Mouse (Mus musculus) small intestine, adult 2 months (tissue): ENCODE results near the gene a. TPM values are rescaled to one million over a fixed set of nuclear protein-coding genes. Genes with fewer than 3 reads are reported as not detected.

Experiments
- H3K27ac ChIP-seq: fragments of 200-500 bp; 2 replicates; pipeline ENCODE4 v1.5.1; 2012; ENCODE audit warnings: low read depth, low read length, control low read depth, inconsistent platforms; ENCODE audit not compliant: insufficient read depth
- H3K27me3 ChIP-seq: fragments of 200-500 bp; 2 replicates; pipeline ENCODE4 v1.6.1; 2012; ENCODE audit warnings: mild to moderate bottlenecking, moderate library complexity, low read length, inconsistent platforms; ENCODE audit not compliant: control insufficient read depth, insufficient read depth
- H3K36me3 ChIP-seq: fragments of 200-500 bp; 2 replicates; pipeline ENCODE4 v1.6.1; 2012; ENCODE audit warnings: mild to moderate bottlenecking, low read length, control low read depth, inconsistent platforms; ENCODE audit not compliant: control insufficient read depth, insufficient read depth
- H3K4me1 ChIP-seq: fragments of 200-500 bp; 2 replicates; pipeline ENCODE4 v1.6.1; 2012; ENCODE audit warnings: low read length, inconsistent platforms, mixed read lengths; ENCODE audit not compliant: control insufficient read depth, insufficient read depth, insufficient read length
- H3K4me3 ChIP-seq: fragments of 200-500 bp; 2 replicates; pipeline ENCODE4 v1.5.1; 2012; ENCODE audit warnings: low read depth, mild to moderate bottlenecking, control low read depth, inconsistent platforms, low read length, moderate library complexity
- CTCF ChIP-seq: fragments of 200-500 bp; IDR thresholded peaks from 2 replicates; pipeline ENCODE4 v1.5.1; 2012; ENCODE audit warnings: low read depth, mild to moderate bottlenecking, control low read depth, inconsistent platforms, low read length, moderate library complexity, mixed read lengths; ENCODE audit not compliant: insufficient replicate concordance, insufficient read length; ENCODE audit errors: extremely low read depth
- POLR2A ChIP-seq: fragments of 200-500 bp; IDR thresholded peaks from 2 replicates; pipeline ENCODE4 v1.6.1; 2012; ENCODE audit warnings: low read depth, mild to moderate bottlenecking, control low read depth, inconsistent platforms, low read length, moderate library complexity
- WGBS: fragments of 180-500 bp; shearing (Covaris S2); methylation state at CpG from one replicate; pipeline ENCODE4 v1.1.7; 2018; 5-methylcytosine and 5-hydroxymethylcytosine counted together
- polyA plus RNA-seq: library from polyadenylated mRNA; depleted of rRNA; stranded (reverse); fragments of >200 nt; gene quantifications from 2 replicates; pipeline ENCODE4 v1.2.3, GENCODE M21; 2012; rRNA removed

Gene a
- polyA plus RNA-seq, 1 experiment: 1.2 TPM

DNA sequence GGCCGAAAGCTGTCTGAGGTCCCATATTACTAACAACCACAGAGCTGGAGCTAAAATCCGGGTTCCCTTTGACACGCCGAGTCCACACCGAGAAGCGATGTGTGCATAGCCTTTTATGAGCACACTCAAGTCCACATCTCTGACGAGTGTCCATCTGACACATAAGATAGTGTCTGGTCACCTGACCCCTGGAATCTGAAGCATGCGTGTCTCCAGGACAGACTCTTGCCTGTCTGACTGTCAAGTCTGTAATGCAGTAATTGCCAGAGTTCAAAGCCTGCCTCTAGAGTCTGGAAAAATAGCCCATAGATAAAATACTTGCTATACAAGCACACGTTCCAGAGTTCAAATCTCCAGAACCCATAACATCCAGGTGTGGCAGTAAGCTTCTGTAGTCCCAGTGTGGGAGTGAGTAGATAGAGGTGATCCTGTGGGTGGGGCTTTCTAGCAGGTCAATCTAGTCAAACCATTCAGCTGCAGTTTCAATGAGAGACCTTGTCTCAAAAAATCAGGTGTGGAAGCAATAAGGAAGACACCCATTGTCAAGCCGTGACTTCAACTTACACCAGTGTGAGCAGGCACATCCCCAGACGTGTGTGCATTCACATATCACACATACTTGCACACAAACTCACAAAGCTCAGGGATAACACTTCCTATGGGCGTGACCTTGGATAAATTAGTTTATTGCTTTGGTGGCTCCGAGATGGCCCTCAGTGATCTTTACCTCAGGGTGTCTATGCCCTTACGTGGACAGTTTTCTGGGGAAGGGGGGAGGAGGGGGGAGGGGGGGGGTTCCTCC lies 309.0 kb downstream of the a start:
- TF ChIP-seq POLR2A (no peak), CTCF (no peak)
- peaks cover 14% of the 10 kb centered on the region; the same call in 1 of the 2 replicates for H3K4me1 ChIP-seq
- H3K27ac ChIP-seq: peak overlapping the region; percentile 99
- H3K27me3 ChIP-seq: no peaks in the 10 kb centered on the region
- H3K36me3 ChIP-seq: no peaks in the 10 kb centered on the region
- 37% methylated on average over 14 of the region's 14 CpGs for WGBS
- no peak overlapping the region for H3K4me3 ChIP-seq

Other genes with a start within 250 kb of the a start
- gene 1700003F12Rik, start 244.3 kb upstream of the a start, polyA plus RNA-seq: 0.32 and 0.47 TPM in 2 replicates
- gene Actl10, start 239.6 kb upstream of the a start, polyA plus RNA-seq: not detected in 2 replicates
- 0.24 TPM in 1 of 2 replicates, not detected in the other for gene Necab3, start 232.5 kb upstream of the a start, polyA plus RNA-seq
- gene E2f1, start 221.5 kb upstream of the a start, polyA plus RNA-seq: 7.1 and 14.5 TPM in 2 replicates
- gene Pxmp4, start 187.7 kb upstream of the a start, polyA plus RNA-seq: 21.4 and 28.8 TPM in 2 replicates
- 2.6 and 4.7 TPM in 2 replicates for gene Zfp341, start 178.1 kb upstream of the a start, polyA plus RNA-seq
- 0.46 and 1.6 TPM in 2 replicates for gene 4930519P11Rik, start 178.0 kb upstream of the a start, polyA plus RNA-seq
- gene Chmp4b, start 139.7 kb upstream of the a start, polyA plus RNA-seq: 73.2 and 131 TPM in 2 replicates
- not detected in 2 replicates for gene Gm14214, start 21.4 kb upstream of the a start, polyA plus RNA-seq
- gene Raly, start 306 bp upstream of the a start, polyA plus RNA-seq: 84.3 and 178 TPM in 2 replicates
- gene Eif2s2, start 101.5 kb downstream of the a start, polyA plus RNA-seq: 1.4 and 2.1 TPM in 2 replicates
- gene Gm14226, start 226.9 kb downstream of the a start, polyA plus RNA-seq: not detected in 2 replicates